Mouse (Mus musculus) midbrain, postnatal 0 days (tissue): ENCODE measurements around the gene Nhlrc2. TPM values are rescaled to one million over a fixed set of nuclear protein-coding genes. Genes with fewer than 3 reads are reported as not detected.
A peak's percentile ranks its signal among the peaks of the same experiment; 100 is the strongest.

Experiments
- ATAC-seq: fragments of 200-750 bp; cut with Nextera tagmentation; 2 replicates; pipeline ENCODE4 v1.8.0; 2017; ENCODE audit warnings: moderate number of reproducible peaks, mild to moderate bottlenecking, moderate TSS enrichment, moderate library complexity; ENCODE audit not compliant: low FRiP score
- DNase-seq: peaks from one replicate; pipeline ENCODE4 v3.0.0-alpha.2; 2015; ENCODE audit warnings: low spot score
- H3K27ac ChIP-seq: fragments of 300-500 bp; sonication (generic); 2 replicates; pipeline ENCODE4 v1.5.1; 2014; ENCODE audit warnings: low read depth, mild to moderate bottlenecking, low read length, mixed read lengths
- H3K27me3 ChIP-seq: fragments of 300-500 bp; sonication (generic); 2 replicates; pipeline ENCODE4 v1.6.1; 2014; ENCODE audit warnings: low read length, control low read depth, mixed read lengths; ENCODE audit not compliant: insufficient read depth
- H3K36me3 ChIP-seq: fragments of 300-500 bp; sonication (generic); 2 replicates; pipeline ENCODE4 v1.6.1; 2014; ENCODE audit warnings: low read length, control low read depth, mixed read lengths; ENCODE audit not compliant: insufficient read depth
- H3K4me1 ChIP-seq: fragments of 300-500 bp; sonication (generic); 2 replicates; pipeline ENCODE4 v1.6.1; 2014; ENCODE audit warnings: mild to moderate bottlenecking, control low read depth, antibody characterized with exemption, low read length, mixed read lengths; ENCODE audit not compliant: insufficient read depth
- H3K4me2 ChIP-seq: fragments of 300-500 bp; sonication (generic); 2 replicates; pipeline ENCODE4 v1.6.1; 2014; ENCODE audit warnings: low read depth, mild to moderate bottlenecking, low read length, mixed read lengths; ENCODE audit not compliant: poor library complexity, severe bottlenecking
- H3K4me3 ChIP-seq: fragments of 300-500 bp; sonication (generic); 2 replicates; pipeline ENCODE4 v1.5.1; 2014; ENCODE audit warnings: low read depth, mild to moderate bottlenecking, low read length, moderate library complexity
- H3K9ac ChIP-seq: fragments of 300-500 bp; sonication (generic); replicated peaks from 2 replicates; pipeline ENCODE4 v1.6.1; 2014; ENCODE audit warnings: mild to moderate bottlenecking, low read length, moderate library complexity, mixed read lengths; ENCODE audit not compliant: poor library complexity, severe bottlenecking
- H3K9me3 ChIP-seq: fragments of 300-500 bp; sonication (generic); 2 replicates; pipeline ENCODE4 v1.6.1; 2016; ENCODE audit warnings: low read length, control low read depth
- CTCF ChIP-seq: IDR thresholded peaks from 2 replicates; pipeline ENCODE4 v1.5.1; 2016; ENCODE audit warnings: antibody characterized with exemption, mild to moderate bottlenecking
- WGBS: fragments of 180-500 bp; shearing (Covaris S2); extraction: QIAGEN DNeasy Blood & Tissue Kit; methylation state at CpG from one replicate; pipeline ENCODE4 v1.1.7; 2014; 5-methylcytosine and 5-hydroxymethylcytosine counted together
- polyA plus RNA-seq: library from polyadenylated mRNA; unstranded; fragments of >200 nt; fragmentation: Nextera tagmentation; extraction: Ambion mirVana; gene quantifications from 2 replicates; pipeline ENCODE4 v1.2.1, GENCODE M21; 2015
- total RNA-seq: library from RNA; depleted of rRNA; stranded (reverse); fragments of >200 nt; gene quantifications from 2 replicates; pipeline ENCODE4 v1.2.3, GENCODE M21; 2014

Gene Nhlrc2
- total and polyA plus RNA-seq, 2 experiments from 2014 or later = 6.6 to 9.9 TPM

GRCm38 (mm10) chr19:56583785-56584184 is 35.7 kb downstream of the Nhlrc2 start:
- no peak for DNase-seq
- Histone ChIP-seq H3K4me2 (no peak overlapping the region), H3K27me3 (no peaks in the 10 kb centered on the region), H3K9ac (no peak overlapping the region), H3K36me3 (peaks cover 12% of the 10 kb centered on the region; the same call in 1 of the 2 replicates), H3K4me3 (no peak overlapping the region), H3K9me3 (no peaks in the 10 kb centered on the region), H3K4me1 (no peaks in the 10 kb centered on the region), H3K27ac (no peak overlapping the region)
- WGBS = 83% methylated on average over 5 of the region's 5 CpGs
- no peak for ATAC-seq
- no peak for TF ChIP-seq CTCF

GRCm38 (mm10) chr19:56584288-56584687 is 36.2 kb downstream of the Nhlrc2 start:
- Histone ChIP-seq H3K4me3 (no peak overlapping the region), H3K36me3 (peaks cover 14% of the 10 kb centered on the region; the same call in 1 of the 2 replicates), H3K27me3 (no peaks in the 10 kb centered on the region), H3K9me3 (no peaks in the 10 kb centered on the region), H3K27ac (no peak overlapping the region), H3K4me2 (no peak overlapping the region), H3K4me1 (no peaks in the 10 kb centered on the region), H3K9ac (no peak overlapping the region)
- ATAC-seq = no peak
- no peak for TF ChIP-seq CTCF
- DNase-seq = no peak
- 79% methylated on average over 3 of the region's 3 CpGs for WGBS

- Histone ChIP-seq H3K27me3 (no peaks in the 10 kb centered on the region), H3K9ac (no peak overlapping the region), H3K4me1 (no peaks in the 10 kb centered on the region), H3K4me3 (no peak overlapping the region), H3K9me3 (no peaks in the 10 kb centered on the region), H3K36me3 (peaks cover 21% of the 10 kb centered on the region), H3K27ac (no peak overlapping the region), H3K4me2 (no peak overlapping the region)
- DNase-seq (no peak), ATAC-seq (no peak)
- 75% methylated on average over 8 of the region's 8 CpGs for WGBS
- TF ChIP-seq CTCF = no peak
These were observed 38.3 kb downstream of the Nhlrc2 start for GRCm38 (mm10) chr19:56586320-56586719.

- DNase-seq (peak; percentile 46), ATAC-seq (no peak)
- Histone ChIP-seq H3K4me2 (no peak overlapping the region), H3K9ac (no peak overlapping the region), H3K4me1 (no peaks in the 10 kb centered on the region), H3K4me3 (no peak overlapping the region), H3K27me3 (no peaks in the 10 kb centered on the region), H3K27ac (no peak overlapping the region), H3K36me3 (peaks cover 33% of the 10 kb centered on the region), H3K9me3 (no peaks in the 10 kb centered on the region)
- no peak for TF ChIP-seq CTCF
- WGBS = 83% methylated on average over 6 of the region's 6 CpGs
These were observed 40.2 kb downstream of the Nhlrc2 start for GRCm38 (mm10) chr19:56588205-56588626.

GRCm38 (mm10) chr19:56589008-56589407 is 40.9 kb downstream of the Nhlrc2 start:
- H3K27ac ChIP-seq = no peak overlapping the region
- ATAC-seq (no peak), DNase-seq (no peak)
- H3K27me3 ChIP-seq = no peaks in the 10 kb centered on the region
- H3K9ac ChIP-seq = no peak overlapping the region
- no peak overlapping the region for H3K4me2 ChIP-seq
- no peaks in the 10 kb centered on the region for H3K4me1 ChIP-seq
- TF ChIP-seq CTCF = no peak
- peaks cover 30% of the 10 kb centered on the region for H3K36me3 ChIP-seq
- WGBS = 95% methylated on average over 6 of the region's 6 CpGs
- no peak overlapping the region for H3K4me3 ChIP-seq
- H3K9me3 ChIP-seq = no peaks in the 10 kb centered on the region

- no peaks in the 10 kb centered on the region for H3K9me3 ChIP-seq
- ATAC-seq = no peak
- no peaks in the 10 kb centered on the region for H3K4me1 ChIP-seq
- H3K27me3 ChIP-seq = no peaks in the 10 kb centered on the region
- WGBS = 96% methylated on average over 5 of the region's 5 CpGs
- no peak overlapping the region for H3K4me2 ChIP-seq
- no peak for TF ChIP-seq CTCF
- no peak overlapping the region for H3K9ac ChIP-seq
- no peak overlapping the region for H3K27ac ChIP-seq
- peaks cover 30% of the 10 kb centered on the region for H3K36me3 ChIP-seq
- no peak for DNase-seq
- no peak overlapping the region for H3K4me3 ChIP-seq
These were observed 41.4 kb downstream of the Nhlrc2 start for GRCm38 (mm10) chr19:56589455-56589854.
